Mouse (Mus musculus) forebrain, embryonic 16.5 days (tissue): ENCODE data around the gene Uox. TPM values are rescaled to one million over a fixed set of nuclear protein-coding genes. Genes with fewer than 3 reads are reported as not detected.
A peak's percentile ranks its signal among the peaks of the same experiment; 100 is the strongest.

Experiments used
- ATAC-seq: fragments of 200-750 bp; cut with Nextera tagmentation; 2 replicates; pipeline ENCODE4 v1.8.0; 2017; ENCODE audit warnings: mild to moderate bottlenecking, moderate library complexity
- H3K27ac ChIP-seq: fragments of 300-500 bp; sonication (generic); 2 replicates; pipeline ENCODE4 v1.5.1; 2014; ENCODE audit warnings: low read length, control low read depth
- H3K27me3 ChIP-seq: fragments of 300-500 bp; sonication (generic); replicated peaks from 2 replicates; pipeline ENCODE4 v1.6.1; 2014; ENCODE audit warnings: low read length; ENCODE audit not compliant: control insufficient read depth, insufficient read depth
- H3K36me3 ChIP-seq: fragments of 300-500 bp; sonication (generic); 2 replicates; pipeline ENCODE4 v1.6.1; 2014; ENCODE audit not compliant: control insufficient read depth, insufficient read depth
- H3K4me1 ChIP-seq: fragments of 300-500 bp; sonication (generic); replicated peaks from 2 replicates; pipeline ENCODE4 v1.6.1; 2014; ENCODE audit warnings: low read length; ENCODE audit not compliant: control insufficient read depth, insufficient read depth
- H3K4me2 ChIP-seq: fragments of 300-500 bp; sonication (generic); 2 replicates; pipeline ENCODE4 v1.6.1; 2014; ENCODE audit warnings: mild to moderate bottlenecking, low read length, control low read depth
- H3K4me3 ChIP-seq: fragments of 300-500 bp; sonication (generic); replicated peaks from 2 replicates; pipeline ENCODE4 v1.5.1; 2014; ENCODE audit warnings: mild to moderate bottlenecking, low read length, control low read depth
- H3K9ac ChIP-seq: fragments of 300-500 bp; sonication (generic); replicated peaks from 2 replicates; pipeline ENCODE4 v1.6.1; 2014; ENCODE audit warnings: low read depth, low read length, control low read depth
- H3K9me3 ChIP-seq: fragments of 300-500 bp; sonication (generic); 2 replicates; pipeline ENCODE4 v1.6.1; 2016; ENCODE audit warnings: low read length; ENCODE audit not compliant: control insufficient read depth
- WGBS: fragments of 180-500 bp; shearing (Covaris S2); extraction: QIAGEN DNeasy Blood & Tissue Kit; methylation state at CpG from one replicate; pipeline ENCODE4 v1.1.7; 2014; 5-methylcytosine and 5-hydroxymethylcytosine counted together
- polyA plus RNA-seq: library from polyadenylated mRNA; unstranded; fragments of >200 nt; fragmentation: Nextera tagmentation; extraction: Ambion mirVana; gene quantifications from 2 replicates; pipeline ENCODE4 v1.2.1, GENCODE M21; 2015

The Uox gene
- polyA plus RNA-seq = not detected in 2 replicates

DNA sequence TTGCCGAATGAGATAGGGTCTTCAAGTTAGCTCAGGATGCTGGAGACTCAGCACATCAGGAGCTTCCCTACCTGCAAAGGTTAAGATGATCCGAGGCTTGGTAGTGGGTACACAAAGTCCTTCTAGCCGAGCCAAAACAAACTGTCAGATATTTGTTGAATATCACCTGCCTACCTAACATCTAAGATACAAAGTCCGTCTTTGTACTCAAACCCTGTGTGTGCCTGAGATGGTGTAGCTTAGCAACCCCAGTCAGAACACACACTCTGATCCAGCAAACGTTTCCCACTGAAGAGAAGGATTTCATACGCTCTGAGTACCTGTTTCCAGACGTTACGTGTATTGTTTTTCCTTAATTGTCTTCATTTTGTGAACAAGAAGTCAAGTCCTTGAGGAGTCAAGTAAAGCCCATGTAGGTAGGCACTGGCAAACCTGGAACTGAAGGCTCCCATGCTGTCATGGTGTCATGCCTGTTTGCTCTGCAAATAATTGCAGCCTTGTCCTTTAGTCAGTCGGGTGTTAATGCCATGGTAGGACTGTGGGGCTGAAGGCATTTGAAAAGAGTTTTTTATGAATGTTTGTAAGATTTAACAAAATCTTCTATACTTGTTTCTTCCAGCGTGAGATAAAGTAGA is at the start of gene Uox:
TSS of gene Uox (plus strand) at position 279 of the 635 bp plus-strand sequence.
- Histone ChIP-seq H3K27ac (no peak within 1 kb of the TSS), H3K9ac (no peak within 1 kb of the TSS), H3K4me3 (no peak within 1 kb of the TSS), H3K9me3 (no peaks in the 10 kb centered on the region), H3K36me3 (no peaks in the 10 kb centered on the region), H3K4me1 (no peaks in the 10 kb centered on the region), H3K4me2 (no peak within 1 kb of the TSS), H3K27me3 (no peaks in the 10 kb centered on the region)
- 75% methylated on average over 10 of the region's 10 CpGs for WGBS
- ATAC-seq = no peak

GRCm38 (mm10) chr3:146520798-146521651 is 49.2 kb upstream of the Uox start, which contains the start of gene Rpf1:
Rpf1 (minus strand) TSS chr3:146521429.
- peak within 1 kb of the TSS; percentile 99 for H3K27ac ChIP-seq
- peak; percentile 96 for ATAC-seq
- H3K9ac ChIP-seq = peak within 1 kb of the TSS; percentile 80
- H3K4me2 ChIP-seq = peak within 1 kb of the TSS; percentile 77
- H3K27me3 ChIP-seq = no peaks in the 10 kb centered on the region
- H3K36me3 ChIP-seq = peaks cover 13% of the 10 kb centered on the region
- no peaks in the 10 kb centered on the region for H3K9me3 ChIP-seq
- H3K4me3 ChIP-seq = peak within 1 kb of the TSS; percentile 94
- under 1% methylated on average over 59 of the region's 82 CpGs for WGBS
- H3K4me1 ChIP-seq = peaks cover 3% of the 10 kb centered on the region

DNA sequence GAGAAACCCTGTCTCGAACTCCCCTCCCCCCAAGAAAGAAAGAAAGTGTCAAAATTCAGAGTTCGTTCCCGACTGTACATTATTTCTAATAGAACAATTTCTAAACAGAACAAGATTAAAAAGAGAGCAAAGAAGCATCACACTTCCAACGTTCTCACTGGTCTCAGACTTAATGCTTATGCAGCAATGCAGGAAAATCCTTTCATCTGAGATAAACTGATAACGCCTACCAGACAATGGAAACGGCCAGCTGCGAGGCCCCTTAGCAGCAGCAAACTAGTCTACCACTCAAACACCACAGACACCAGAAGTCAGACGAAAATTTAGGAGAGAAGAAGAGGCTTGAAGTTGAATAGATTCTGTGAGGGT is 48.6 kb upstream of the Uox start:
- Histone ChIP-seq H3K36me3 (peaks cover 13% of the 10 kb centered on the region), H3K4me1 (peaks cover 3% of the 10 kb centered on the region), H3K4me3 (peak overlapping the region; percentile 94), H3K27me3 (no peaks in the 10 kb centered on the region), H3K27ac (peak overlapping the region; percentile 99), H3K9ac (peak overlapping the region; percentile 80), H3K9me3 (no peaks in the 10 kb centered on the region), H3K4me2 (peak overlapping the region; percentile 77)
- WGBS = 14% methylated on average over 8 of the region's 8 CpGs
- ATAC-seq = 0 out of 2 replicates have a peak, but pooled peaks have one; percentile 2

GRCm38 (mm10) chr3:146528335-146528734 is 41.9 kb upstream of the Uox start:
- Histone ChIP-seq H3K4me3 (no peak overlapping the region), H3K4me1 (no peaks in the 10 kb centered on the region), H3K27ac (no peak overlapping the region), H3K9me3 (no peaks in the 10 kb centered on the region), H3K9ac (no peak overlapping the region), H3K27me3 (no peaks in the 10 kb centered on the region), H3K4me2 (no peak overlapping the region), H3K36me3 (no peaks in the 10 kb centered on the region)
- ATAC-seq = no peak
- 33% methylated on average over 2 of the region's 2 CpGs for WGBS

DNA sequence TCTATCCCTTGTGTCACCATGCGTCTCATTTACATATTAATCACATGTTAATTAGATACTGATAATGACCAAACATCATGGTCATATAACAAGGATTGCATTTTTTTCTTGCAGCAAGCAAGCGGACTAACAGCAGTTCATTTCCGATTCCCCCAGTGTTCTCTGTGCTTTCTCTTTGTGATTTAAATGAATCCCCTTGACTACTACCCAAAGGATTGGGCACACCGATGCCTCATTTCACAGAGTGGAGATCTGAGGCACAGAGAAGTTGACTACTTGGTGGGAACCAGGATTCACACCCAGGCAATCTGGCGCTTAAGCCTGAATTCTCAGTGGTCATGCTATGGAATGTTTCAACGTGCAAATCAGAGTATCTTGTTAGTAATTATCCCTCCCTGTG is 35.2 kb upstream of the Uox start:
- no peak overlapping the region for H3K4me3 ChIP-seq
- H3K36me3 ChIP-seq = no peaks in the 10 kb centered on the region
- WGBS = 46% methylated on average over 6 of the region's 6 CpGs
- ATAC-seq = no peak
- H3K27ac ChIP-seq = no peak overlapping the region
- H3K4me2 ChIP-seq = no peak overlapping the region
- H3K27me3 ChIP-seq = no peaks in the 10 kb centered on the region
- no peak overlapping the region for H3K9ac ChIP-seq
- no peaks in the 10 kb centered on the region for H3K9me3 ChIP-seq
- no peaks in the 10 kb centered on the region for H3K4me1 ChIP-seq

GRCm38 (mm10) chr3:146540521-146541273 is 29.5 kb upstream of the Uox start:
- Histone ChIP-seq H3K27ac (no peak overlapping the region), H3K36me3 (no peaks in the 10 kb centered on the region), H3K4me2 (no peak overlapping the region), H3K27me3 (no peaks in the 10 kb centered on the region), H3K4me1 (no peaks in the 10 kb centered on the region), H3K9ac (no peak overlapping the region), H3K9me3 (peaks cover 4% of the 10 kb centered on the region; the same call in 1 of the 2 replicates), H3K4me3 (no peak overlapping the region)
- ATAC-seq = no peak
- WGBS = 83% methylated on average over 4 of the region's 4 CpGs

DNA sequence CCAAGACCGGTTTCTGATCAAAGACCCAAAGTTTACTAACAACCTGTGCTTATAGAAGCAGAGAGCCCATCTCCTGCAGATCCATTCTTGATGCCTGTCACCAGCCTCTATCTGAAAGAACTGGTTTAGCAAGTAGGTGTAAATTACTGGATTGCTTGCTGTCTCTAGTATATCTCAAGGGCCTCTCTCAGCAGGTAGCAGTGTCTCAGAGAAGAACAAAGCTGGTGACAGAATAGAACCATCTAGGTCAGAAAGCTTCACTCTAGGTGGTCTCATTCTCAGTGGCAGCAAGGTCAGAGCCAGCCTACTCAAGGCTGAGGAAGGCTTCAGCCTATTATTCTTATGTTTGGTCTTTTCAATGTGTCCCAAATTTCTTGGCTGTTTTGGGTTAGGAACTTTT is 26.6 kb upstream of the Uox start:
- ATAC-seq = no peak
- H3K27me3 ChIP-seq = no peaks in the 10 kb centered on the region
- H3K9me3 ChIP-seq = peaks cover 4% of the 10 kb centered on the region; the same call in 1 of the 2 replicates
- H3K9ac ChIP-seq = no peak overlapping the region
- H3K27ac ChIP-seq = no peak overlapping the region
- H3K4me1 ChIP-seq = no peaks in the 10 kb centered on the region
- no peak overlapping the region for H3K4me3 ChIP-seq
- no peak overlapping the region for H3K4me2 ChIP-seq
- WGBS = 41% methylated on average over 1 of the region's 1 CpGs
- H3K36me3 ChIP-seq = no peaks in the 10 kb centered on the region

GRCm38 (mm10) chr3:146554816-146555215 is 15.4 kb upstream of the Uox start:
- Histone ChIP-seq H3K9ac (no peak overlapping the region), H3K9me3 (no peaks in the 10 kb centered on the region), H3K4me3 (no peak overlapping the region), H3K27me3 (no peaks in the 10 kb centered on the region), H3K36me3 (no peaks in the 10 kb centered on the region), H3K4me1 (no peaks in the 10 kb centered on the region), H3K4me2 (no peak overlapping the region), H3K27ac (no peak overlapping the region)
- no peak for ATAC-seq
- 62% methylated on average over 7 of the region's 7 CpGs for WGBS

DNA sequence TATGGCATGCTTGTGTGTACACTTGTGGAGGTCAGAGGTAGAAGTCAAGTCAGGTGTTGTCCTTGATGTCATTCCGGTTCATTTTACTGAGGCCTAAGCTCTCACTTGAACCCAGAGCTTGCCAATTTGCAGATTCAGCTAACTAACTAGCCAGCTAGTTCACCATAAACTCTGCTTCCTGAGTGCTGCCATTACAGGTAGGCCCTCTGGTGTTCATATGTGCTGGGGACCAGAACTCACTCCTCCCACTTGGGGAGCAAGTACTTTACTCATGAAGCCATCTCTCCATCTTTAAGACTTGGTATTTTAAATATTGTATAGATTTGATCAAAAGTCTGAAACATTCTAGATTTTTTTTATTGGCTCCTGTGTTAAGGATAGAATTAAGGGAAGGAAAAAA is 13.7 kb upstream of the Uox start:
- ATAC-seq = no peak
- H3K4me2 ChIP-seq = no peak overlapping the region
- H3K36me3 ChIP-seq = no peaks in the 10 kb centered on the region
- H3K4me3 ChIP-seq = no peak overlapping the region
- no peak overlapping the region for H3K9ac ChIP-seq
- no peaks in the 10 kb centered on the region for H3K4me1 ChIP-seq
- H3K27me3 ChIP-seq = no peaks in the 10 kb centered on the region
- no peak overlapping the region for H3K27ac ChIP-seq
- H3K9me3 ChIP-seq = no peaks in the 10 kb centered on the region
- WGBS = 74% methylated on average over 1 of the region's 1 CpGs
